In genomic region chr3:127805071-127805470, GRCm38 (mm10) we compare ENCODE assay signal across 26 mouse cellular contexts. TPM values are rescaled to one million over a fixed set of nuclear protein-coding genes. Genes with fewer than 3 reads are reported as not detected.
A peak's percentile ranks its signal among the peaks of the same experiment; 100 is the strongest.
DNase-seq lines count a peak whose midpoint lies in the region; ATAC-seq lines count a peak whose summit lies in the region.
"Had no signal": no experiment of that assay in that cellular context is flagged by ENCODE, and none has a peak within 500 bp of the region (broad histone marks: within the 10 kb centered on the region; RNA-seq: fewer than 3 reads in every experiment).

No protein-coding gene starts in this region.

- H3K27ac ChIP-seq in forebrain, embryonic 12.5 days: no peak overlapping the region
- no peak overlapping the region for H3K27ac ChIP-seq in forebrain, embryonic 15.5 days (replicated peaks)
- H3K27ac ChIP-seq: embryonic facial prominence, embryonic 13.5 days; embryonic facial prominence, embryonic 15.5 days had no signal

- DNase-seq in embryo, embryonic 10 days (ENCODE audit: low spot score): peak; percentile 2
- no peak for DNase-seq in embryo, embryonic 11 days
- peak; percentile 53 for DNase-seq in heart, adult 11 months
- DNase-seq in heart, adult 9 months (ENCODE audit: low spot score in 2 of 2): no peak
- DNase-seq in retina, postnatal 1 day: peak; percentile 51
- no peak for DNase-seq in retina, embryonic 14.5 days (ENCODE audit: low spot score)
- DNase-seq: adrenal gland, adult 8-10 months; adrenal gland, postnatal 14 days; B cell, adult 2 months; cerebellum, adult 11 months; cerebellum, adult 18-20 months; cerebellum, adult 8-10 months; cerebellum, adult 9-11 months; cerebellum, postnatal 14 days; cerebellum, postnatal 36 days had no signal

- no peak overlapping the region for H3K4me3 ChIP-seq in forebrain, embryonic 12.5 days (replicated peaks)
- H3K4me3 ChIP-seq in forebrain, embryonic 15.5 days: no peak overlapping the region
- H3K4me3 ChIP-seq: embryonic facial prominence, embryonic 13.5 days; embryonic facial prominence, embryonic 15.5 days; erythroblast, embryonic 14.5 days had no signal

- H3K9me3 ChIP-seq in forebrain, embryonic 12.5 days: no peaks in the 10 kb centered on the region
- H3K9me3 ChIP-seq in forebrain, embryonic 15.5 days: no peaks in the 10 kb centered on the region
- H3K9me3 ChIP-seq: embryonic facial prominence, embryonic 13.5 days; embryonic facial prominence, embryonic 15.5 days; G1E had no signal

- H3K27me3 ChIP-seq in forebrain, embryonic 12.5 days: no peaks in the 10 kb centered on the region
- H3K27me3 ChIP-seq in forebrain, embryonic 15.5 days: no peaks in the 10 kb centered on the region
- H3K27me3 ChIP-seq: CH12.LX; embryonic facial prominence, embryonic 13.5 days; embryonic facial prominence, embryonic 15.5 days; Patski had no signal

- peaks cover 37% of the 10 kb centered on the region for H3K36me3 ChIP-seq in forebrain, embryonic 12.5 days (replicated peaks)
- H3K36me3 ChIP-seq in forebrain, embryonic 15.5 days: peaks cover 36% of the 10 kb centered on the region

- peaks cover 5% of the 10 kb centered on the region; the same call in 1 of the 2 replicates for H3K4me1 ChIP-seq in forebrain, embryonic 12.5 days
- H3K4me1 ChIP-seq in forebrain, embryonic 15.5 days: no peaks in the 10 kb centered on the region

- WGBS in forebrain, embryonic 12.5 days: 73% methylated on average over 12 of the region's 12 CpGs
- WGBS in forebrain, embryonic 15.5 days: 74% methylated on average over 12 of the region's 12 CpGs

- no peak overlapping the region for H3K9ac ChIP-seq in forebrain, embryonic 12.5 days
- no peak overlapping the region for H3K9ac ChIP-seq in forebrain, embryonic 15.5 days (replicated peaks)
- H3K9ac ChIP-seq: embryonic facial prominence, embryonic 13.5 days; embryonic facial prominence, embryonic 15.5 days had no signal

- ATAC-seq in forebrain, embryonic 12.5 days (ENCODE audit: low FRiP score): peak; percentile 44; the same call in 1 of the 2 replicates
- no peak for ATAC-seq in forebrain, embryonic 15.5 days (replicated peaks)
- ATAC-seq: activated CD4-positive, CD25-positive, alpha-beta regulatory T cell, adult 4 months; CD4-positive, CD25-positive, alpha-beta regulatory T cell, adult 4 months; forebrain, embryonic 16.5 days; Patski had no signal

- no peak overlapping the region for H3K4me2 ChIP-seq in forebrain, embryonic 12.5 days
- no peak overlapping the region for H3K4me2 ChIP-seq in forebrain, embryonic 15.5 days (replicated peaks)
- H3K4me2 ChIP-seq: embryonic facial prominence, embryonic 13.5 days; embryonic facial prominence, embryonic 15.5 days had no signal

RNA-seq across cellular contexts. Expression of gene Tifa, which starts 15.5 kb away (rescaled TPM):
- polyA plus RNA-seq in forebrain, embryonic 12.5 days (2016; fragmentation: Nextera tagmentation; extraction: Ambion mirVana): 3.8 and 4.2 TPM in 2 replicates
- polyA plus RNA-seq in forebrain, embryonic 15.5 days (2015; fragmentation: Nextera tagmentation; extraction: Ambion mirVana): 4.8 and 5.5 TPM in 2 replicates

RNA-seq across cellular contexts. Expression of gene Alpk1, which starts 24.7 kb away (rescaled TPM):
- polyA plus RNA-seq in forebrain, embryonic 12.5 days (2016; fragmentation: Nextera tagmentation; extraction: Ambion mirVana): 1.6 and 2.2 TPM in 2 replicates
- polyA plus RNA-seq in forebrain, embryonic 15.5 days (2015; fragmentation: Nextera tagmentation; extraction: Ambion mirVana): 0.78 and 1.0 TPM in 2 replicates
- polyA plus RNA-seq: erythroblast, embryonic 14.5 days had no signal

RNA-seq across cellular contexts. Expression of gene Ap1ar, which starts 32.3 kb away (rescaled TPM):
- 74.2 and 80.9 TPM in 2 replicates for polyA plus RNA-seq in forebrain, embryonic 12.5 days (2016; fragmentation: Nextera tagmentation; extraction: Ambion mirVana)
- 87.1 and 89.2 TPM in 2 replicates for polyA plus RNA-seq in forebrain, embryonic 15.5 days (2015; fragmentation: Nextera tagmentation; extraction: Ambion mirVana)

Comparison
In these comparisons a context has a peak if more than half of its experiments do, and no peak if none do; other contexts are left out.
1. DNase-seq: peak in embryo, embryonic 10 days (single experiment), heart, adult 11 months (single experiment) and retina, postnatal 1 day (single experiment); none in embryo, embryonic 11 days (single experiment), heart, adult 9 months (0 of 2) and retina, embryonic 14.5 days (single experiment).